Mouse (Mus musculus) kidney, adult 2 months (tissue): ENCODE measurements around the gene Fxyd7.

Source experiments
- CTCF ChIP-seq: fragments of 200-500 bp; conservative IDR thresholded peaks from 2 replicates; pipeline ENCODE4 v1.5.1; 2011; ENCODE audit warnings: low read depth, mild to moderate bottlenecking, control low read depth, low read length, moderate library complexity, mixed read lengths; ENCODE audit not compliant: insufficient read depth, insufficient read length
- POLR2A ChIP-seq: fragments of 200-500 bp; IDR thresholded peaks from one replicate; pipeline ENCODE4 v1.6.1; 2011; ENCODE audit warnings: low read depth, low read length, control low read depth

GRCm38 (mm10) chr7:31037675-31038074, 13.6 kb downstream of the Fxyd7 start:
- TF ChIP-seq CTCF = no peak
- TF ChIP-seq POLR2A = no peak
